Mouse (Mus musculus) spleen, adult 2 months (tissue): ENCODE results near the gene Rorb.

Experiments
- CTCF ChIP-seq: fragments of 200-500 bp; IDR thresholded peaks from 2 replicates; pipeline ENCODE4 v1.5.1; 2011; ENCODE audit warnings: mild to moderate bottlenecking, inconsistent platforms; ENCODE audit not compliant: insufficient read depth, insufficient read length, insufficient replicate concordance; ENCODE audit errors: extremely low read depth
- POLR2A ChIP-seq: fragments of 200-500 bp; IDR thresholded peaks from 2 replicates; pipeline ENCODE4 v1.6.1; 2011; ENCODE audit warnings: low read depth, low read length, inconsistent platforms

DNA sequence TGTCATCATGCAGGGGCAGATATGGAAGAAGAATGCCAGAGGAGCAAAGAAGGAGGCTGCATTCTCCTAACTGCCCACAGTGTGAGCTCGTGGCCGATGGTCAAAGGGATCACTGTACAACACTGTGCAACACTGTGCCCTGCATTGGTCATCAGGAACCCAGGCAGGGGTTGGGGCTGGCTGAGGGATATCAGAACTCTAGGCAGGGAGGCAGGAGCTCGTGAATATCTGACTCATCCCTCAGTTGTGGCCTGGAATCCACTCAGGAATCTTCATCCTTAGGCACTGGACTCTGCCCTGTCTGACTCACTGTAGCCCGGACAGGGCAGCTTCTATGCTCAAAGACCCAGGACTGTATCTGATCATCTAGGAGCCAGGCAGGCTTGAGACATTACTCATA, 220.8 kb downstream of the Rorb start:
- no peak for TF ChIP-seq POLR2A
- TF ChIP-seq CTCF: no peak
